Mouse (Mus musculus): ENCODE measurements at regions not wholly inside any gene's neighbourhood (a gene's known extent, or its start where the extent isn't known, plus 50 kb on each side); places are given as distances from the start of the nearest gene placed in this dataset.
A peak's percentile ranks its signal among the peaks of the same experiment; 100 is the strongest.

DNA sequence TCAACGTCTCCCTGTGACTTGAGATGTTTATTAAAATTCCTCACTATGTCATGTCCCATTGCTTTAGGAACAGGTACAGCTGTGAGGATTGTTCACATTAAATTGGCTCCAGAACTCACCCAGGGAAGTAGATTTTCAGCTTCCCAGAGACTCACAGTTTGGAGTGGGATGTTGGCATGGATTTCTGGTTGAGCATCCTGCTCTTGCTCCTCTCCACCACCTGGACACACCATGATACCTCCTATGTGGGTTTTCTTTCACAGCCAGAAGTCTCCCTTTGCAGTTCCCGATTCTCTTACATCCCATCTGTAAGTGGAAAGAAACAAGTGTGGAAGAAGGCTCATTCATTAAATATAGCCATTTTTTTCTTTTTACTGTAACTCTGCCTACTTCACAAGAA lies 278.8 kb upstream of the Emcn start:
- no peaks in the 10 kb centered on the region for H3K4me1 ChIP-seq (ENCODE audit: control insufficient read depth, insufficient read depth, low read length)
- H3K27ac ChIP-seq (ENCODE audit: insufficient read depth, low read depth, low read length) = no peak overlapping the region
- no peaks in the 10 kb centered on the region for H3K36me3 ChIP-seq (ENCODE audit: control insufficient read depth, insufficient read depth, low read length)
- no peak for DNase-seq
- WGBS = 81% methylated on average over 2 of the region's 2 CpGs
- H3K27me3 ChIP-seq (replicated peaks; ENCODE audit: control insufficient read depth, insufficient read depth, low read length) = no peaks in the 10 kb centered on the region
- TF ChIP-seq CTCF (conservative IDR thresholded peaks at IDR 0.05; ENCODE audit: insufficient read depth, insufficient read length, low read depth, low read length) = no peak
- TF ChIP-seq POLR2A (IDR thresholded peaks at IDR 0.05; ENCODE audit: low read depth, low read length) = no peak
- no peak overlapping the region for H3K4me3 ChIP-seq (ENCODE audit: insufficient read depth, low read depth, low read length)

DNA sequence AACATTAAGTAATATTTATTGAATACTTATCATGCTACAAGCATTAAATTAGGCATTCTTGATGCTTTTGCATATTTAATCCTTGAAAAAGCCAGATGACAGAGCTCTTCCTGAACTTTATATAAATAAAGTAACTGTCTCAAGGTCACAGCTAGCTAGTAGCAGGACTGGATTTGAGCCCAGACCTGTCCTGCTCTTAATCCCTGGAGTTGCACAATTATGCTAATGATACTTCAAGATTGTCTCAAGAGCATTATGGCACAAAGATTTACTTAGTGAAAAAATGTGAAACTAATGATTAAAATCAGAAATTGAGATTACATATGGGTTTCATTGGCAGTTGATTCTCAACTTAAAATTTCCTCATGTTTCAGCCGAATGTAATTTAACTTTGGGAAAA lies 273.5 kb upstream of the Emcn start:
- DNase-seq = peak; percentile 10

DNA sequence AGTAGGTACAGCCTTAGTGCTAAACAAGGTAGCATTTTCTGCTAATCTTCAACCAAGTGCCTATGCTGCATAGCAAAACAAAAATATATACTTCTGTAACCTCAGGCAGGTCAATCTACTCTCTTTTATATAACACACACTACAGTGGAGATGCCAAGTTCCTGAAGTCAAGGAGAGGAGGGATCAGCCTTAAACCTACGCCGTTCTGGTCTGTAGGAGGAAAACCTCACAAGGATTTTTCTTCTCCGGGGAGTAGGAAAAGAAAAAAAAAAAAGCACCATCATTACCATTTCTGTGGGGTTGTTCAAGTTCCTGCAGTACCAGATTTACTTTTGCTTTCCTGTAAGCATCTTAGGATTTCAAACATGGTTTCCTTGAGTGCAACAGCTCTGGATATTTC lies 271.5 kb upstream of the Emcn start:
- no peak for DNase-seq
- TF ChIP-seq POLR2A (IDR thresholded peaks at IDR 0.05; ENCODE audit: low read depth, low read length) (no peak), CTCF (conservative IDR thresholded peaks at IDR 0.05; ENCODE audit: insufficient read depth, insufficient read length, low read depth, low read length) (no peak)
- H3K4me3 ChIP-seq (ENCODE audit: insufficient read depth, low read depth, low read length) = no peak overlapping the region
- H3K27ac ChIP-seq (ENCODE audit: insufficient read depth, low read depth, low read length) = no peak overlapping the region
- no peaks in the 10 kb centered on the region for H3K27me3 ChIP-seq (replicated peaks; ENCODE audit: control insufficient read depth, insufficient read depth, low read length)
- no peaks in the 10 kb centered on the region for H3K36me3 ChIP-seq (ENCODE audit: control insufficient read depth, insufficient read depth, low read length)
- H3K4me1 ChIP-seq (ENCODE audit: control insufficient read depth, insufficient read depth, low read length) = no peaks in the 10 kb centered on the region
- WGBS = 97% methylated on average over 3 of the region's 3 CpGs

More for the DNA sequence above, 273.5 kb upstream of the Emcn start:
- no peaks in the 10 kb centered on the region for H3K27me3 ChIP-seq (replicated peaks; ENCODE audit: control insufficient read depth, insufficient read depth, low read length)
- no peaks in the 10 kb centered on the region for H3K4me1 ChIP-seq (ENCODE audit: control insufficient read depth, insufficient read depth, low read length)
- TF ChIP-seq CTCF (conservative IDR thresholded peaks at IDR 0.05; ENCODE audit: insufficient read depth, insufficient read length, low read depth, low read length) = no peak
- no peak for TF ChIP-seq POLR2A (IDR thresholded peaks at IDR 0.05; ENCODE audit: low read depth, low read length)
- H3K36me3 ChIP-seq (ENCODE audit: control insufficient read depth, insufficient read depth, low read length) = no peaks in the 10 kb centered on the region
- 68% methylated on average over 1 of the region's 1 CpGs for WGBS
- no peak overlapping the region for H3K27ac ChIP-seq (ENCODE audit: insufficient read depth, low read depth, low read length)
- no peak overlapping the region for H3K4me3 ChIP-seq (ENCODE audit: insufficient read depth, low read depth, low read length)

DNA sequence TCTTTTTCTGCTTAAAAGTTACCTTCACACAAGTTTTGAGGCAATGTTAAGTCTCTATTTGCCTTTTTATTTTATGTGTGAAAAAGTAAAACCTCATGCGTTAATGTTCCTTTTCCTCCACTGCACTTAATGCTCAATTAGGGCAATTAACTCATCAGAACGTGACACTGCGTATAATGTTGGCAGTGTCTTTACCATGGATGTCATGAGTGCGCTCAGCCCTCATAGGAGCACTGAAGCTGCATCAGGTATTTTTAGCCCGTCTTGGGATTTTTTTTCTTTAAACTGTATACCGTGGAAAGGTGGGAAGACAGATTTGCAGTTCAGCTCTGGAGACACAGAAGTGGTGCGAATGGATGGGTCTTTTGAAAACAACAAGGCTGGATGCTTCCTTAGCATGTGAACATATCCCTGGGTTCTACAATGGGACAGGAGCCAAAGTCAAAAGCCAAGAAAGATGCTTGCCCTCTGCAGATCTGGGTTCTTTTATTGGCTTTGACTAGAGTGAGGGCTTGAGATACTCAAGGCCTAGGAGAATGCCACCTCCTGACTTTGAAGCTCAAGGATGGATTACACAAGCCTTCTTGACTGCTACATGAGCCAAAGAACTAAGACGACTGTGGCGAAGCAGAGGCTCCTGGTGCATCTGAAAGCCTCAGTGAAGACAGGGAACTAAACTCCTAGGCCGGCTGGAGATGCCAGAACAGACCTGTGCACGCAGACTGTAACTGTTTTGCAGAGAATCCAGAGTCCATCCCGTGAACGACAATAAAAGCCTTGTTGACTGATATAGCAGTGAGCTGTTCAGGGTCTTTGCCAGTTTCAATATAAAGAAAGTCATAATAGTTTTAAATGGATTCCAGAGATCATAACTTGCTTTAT lies 262.9 kb upstream of the Emcn start:
- no peaks in the 10 kb centered on the region for H3K36me3 ChIP-seq (ENCODE audit: control insufficient read depth, insufficient read depth, low read length)
- H3K4me3 ChIP-seq (ENCODE audit: insufficient read depth, low read depth, low read length) = no peak overlapping the region
- no peak for DNase-seq
- H3K4me1 ChIP-seq (ENCODE audit: control insufficient read depth, insufficient read depth, low read length) = no peaks in the 10 kb centered on the region
- 78% methylated on average over 13 of the region's 13 CpGs for WGBS
- H3K27me3 ChIP-seq (replicated peaks; ENCODE audit: control insufficient read depth, insufficient read depth, low read length) = no peaks in the 10 kb centered on the region; the same call in 1 of the 2 replicates
- no peak overlapping the region for H3K27ac ChIP-seq (ENCODE audit: insufficient read depth, low read depth, low read length)
- TF ChIP-seq CTCF (conservative IDR thresholded peaks at IDR 0.05; ENCODE audit: insufficient read depth, insufficient read length, low read depth, low read length) (no peak), POLR2A (IDR thresholded peaks at IDR 0.05; ENCODE audit: low read depth, low read length) (no peak)

DNA sequence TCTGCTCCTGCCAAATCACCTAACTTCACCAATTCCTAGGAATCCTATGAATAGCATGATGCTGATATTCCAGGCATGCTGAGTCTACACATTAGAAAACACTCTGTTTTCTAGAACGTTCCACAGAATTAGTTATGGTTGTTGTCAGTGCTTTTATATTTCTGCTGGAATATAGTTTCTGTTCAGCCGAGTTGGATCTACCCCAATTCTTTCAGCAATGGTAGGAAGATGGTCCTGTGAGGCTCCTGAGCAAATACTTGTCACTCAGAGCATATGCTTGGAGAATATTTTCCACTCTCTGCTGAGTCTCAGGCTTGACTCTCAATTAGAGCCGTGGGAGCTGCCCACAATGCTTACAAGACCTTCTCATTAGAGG lies 262.3 kb upstream of the Emcn start:
- WGBS = 76% methylated on average over 3 of the region's 3 CpGs
- TF ChIP-seq CTCF (conservative IDR thresholded peaks at IDR 0.05; ENCODE audit: insufficient read depth, insufficient read length, low read depth, low read length) (no peak), POLR2A (IDR thresholded peaks at IDR 0.05; ENCODE audit: low read depth, low read length) (no peak)

DNA sequence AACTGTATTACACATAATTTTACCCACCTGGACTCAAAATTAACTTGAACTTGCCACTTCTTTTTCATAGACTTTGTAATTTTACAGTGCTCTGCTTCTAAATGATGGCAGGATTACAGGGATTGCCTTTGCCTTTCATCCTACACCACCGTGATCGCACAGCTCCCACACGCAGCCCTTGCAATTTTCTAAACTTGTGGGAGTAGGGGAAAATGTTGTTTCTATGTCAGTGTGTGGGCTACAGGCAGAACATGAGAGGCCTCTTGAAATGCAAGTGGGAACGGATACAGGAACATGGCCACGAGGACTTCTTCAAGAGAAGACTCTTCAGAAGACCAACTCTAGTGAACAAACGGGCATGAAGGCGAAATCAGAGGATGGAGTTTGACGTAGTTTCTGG lies 254.0 kb upstream of the Emcn start:
- DNase-seq = no peak
- Histone ChIP-seq H3K4me3 (ENCODE audit: insufficient read depth, low read depth, low read length) (no peak overlapping the region), H3K36me3 (ENCODE audit: control insufficient read depth, insufficient read depth, low read length) (no peaks in the 10 kb centered on the region), H3K27ac (ENCODE audit: insufficient read depth, low read depth, low read length) (no peak overlapping the region), H3K4me1 (ENCODE audit: control insufficient read depth, insufficient read depth, low read length) (no peaks in the 10 kb centered on the region), H3K27me3 (replicated peaks; ENCODE audit: control insufficient read depth, insufficient read depth, low read length) (no peaks in the 10 kb centered on the region)
- no peak for TF ChIP-seq POLR2A (IDR thresholded peaks at IDR 0.05; ENCODE audit: low read depth, low read length)
- no peak for TF ChIP-seq CTCF (conservative IDR thresholded peaks at IDR 0.05; ENCODE audit: insufficient read depth, insufficient read length, low read depth, low read length)
- WGBS = 73% methylated on average over 8 of the region's 8 CpGs

More for the DNA sequence above, 262.3 kb upstream of the Emcn start:
- Histone ChIP-seq H3K36me3 (ENCODE audit: control insufficient read depth, insufficient read depth, low read length) (no peaks in the 10 kb centered on the region), H3K4me3 (ENCODE audit: insufficient read depth, low read depth, low read length) (no peak overlapping the region), H3K27me3 (replicated peaks; ENCODE audit: control insufficient read depth, insufficient read depth, low read length) (no peaks in the 10 kb centered on the region; the same call in 1 of the 2 replicates), H3K4me1 (ENCODE audit: control insufficient read depth, insufficient read depth, low read length) (no peaks in the 10 kb centered on the region), H3K27ac (ENCODE audit: insufficient read depth, low read depth, low read length) (no peak overlapping the region)
- DNase-seq = no peak

DNA sequence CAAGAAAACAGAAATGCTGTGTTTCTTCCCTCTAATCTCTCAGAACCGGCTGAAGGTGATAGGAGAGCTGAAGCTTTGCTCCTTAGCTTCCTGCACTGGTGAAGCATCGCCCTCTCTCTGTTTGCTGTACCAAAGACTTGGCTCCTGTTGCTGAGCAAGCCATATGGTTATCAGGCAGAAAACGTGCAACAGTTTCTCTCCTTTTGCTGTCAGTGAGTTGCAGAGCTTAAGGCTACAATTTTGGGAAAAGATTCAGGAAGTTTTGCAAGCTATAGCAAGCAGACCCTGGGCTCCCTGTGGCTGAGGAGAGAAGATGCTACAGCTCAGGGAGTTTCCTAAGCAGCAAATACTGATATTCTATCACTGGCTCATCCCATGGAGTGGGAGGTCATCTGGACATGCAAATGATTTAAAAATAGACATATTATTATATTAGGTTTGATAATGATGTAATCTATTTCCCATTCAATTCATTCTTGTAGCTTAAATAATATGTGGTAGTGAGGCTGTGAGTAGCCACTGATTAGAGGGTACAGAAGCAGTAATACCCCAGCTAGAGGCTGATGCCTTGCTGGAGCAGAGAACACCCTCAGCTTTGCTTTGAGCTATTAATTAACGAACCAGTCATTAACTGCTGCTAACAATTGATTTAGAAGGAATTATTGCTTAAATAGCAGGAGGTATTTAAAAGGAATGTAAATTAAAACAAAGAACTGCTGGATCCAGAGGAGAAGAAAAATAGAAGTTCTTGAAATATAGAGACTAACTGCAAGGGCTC lies 240.1 kb upstream of the Emcn start:
- Histone ChIP-seq H3K36me3 (ENCODE audit: control insufficient read depth, insufficient read depth, low read length) (no peaks in the 10 kb centered on the region), H3K4me3 (ENCODE audit: insufficient read depth, low read depth, low read length) (no peak overlapping the region), H3K27me3 (replicated peaks; ENCODE audit: control insufficient read depth, insufficient read depth, low read length) (no peaks in the 10 kb centered on the region), H3K27ac (ENCODE audit: insufficient read depth, low read depth, low read length) (no peak overlapping the region), H3K4me1 (ENCODE audit: control insufficient read depth, insufficient read depth, low read length) (no peaks in the 10 kb centered on the region)
- DNase-seq = no peak
- TF ChIP-seq POLR2A (IDR thresholded peaks at IDR 0.05; ENCODE audit: low read depth, low read length) = no peak
- no peak for TF ChIP-seq CTCF (conservative IDR thresholded peaks at IDR 0.05; ENCODE audit: insufficient read depth, insufficient read length, low read depth, low read length)
- 58% methylated on average over 4 of the region's 4 CpGs for WGBS

All from kidney, adult 2 months (tissue).